Mouse (Mus musculus): ENCODE results near the gene Abcg1. TPM values are rescaled to one million over a fixed set of nuclear protein-coding genes. Genes with fewer than 3 reads are reported as not detected.

Abcg1 gene
- polyA plus RNA-seq, 1 experiment = 29.0 TPM

DNA sequence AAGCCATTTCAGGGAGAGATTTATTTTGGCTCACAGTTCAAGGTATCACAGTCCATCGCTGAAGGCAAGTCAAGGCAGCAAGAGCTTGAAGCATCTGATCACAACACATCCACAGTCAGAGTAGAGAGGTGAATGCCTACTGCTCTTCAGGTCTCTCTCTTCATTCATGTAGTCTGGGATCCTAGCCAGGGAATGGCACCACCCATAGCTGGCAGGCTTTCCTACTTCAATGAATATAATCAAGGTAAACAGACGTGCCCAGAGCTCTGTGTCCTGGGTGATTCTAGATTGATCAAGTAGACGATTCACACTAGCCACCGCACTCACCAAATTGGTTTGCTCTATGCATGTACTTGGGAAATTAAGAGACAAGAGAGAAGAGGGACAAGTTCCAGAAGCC is 25.1 kb upstream of the Abcg1 start:
- H3K27me3 ChIP-seq (ENCODE audit: control insufficient read depth, insufficient read depth, low read length) = no peaks in the 10 kb centered on the region
- H3K4me3 ChIP-seq (ENCODE audit: extremely low read depth, insufficient read depth, insufficient read length) = no peak overlapping the region
- H3K36me3 ChIP-seq (ENCODE audit: control insufficient read depth, insufficient read depth, low read length) = no peaks in the 10 kb centered on the region
- TF ChIP-seq POLR2A (IDR thresholded peaks at IDR 0.05; ENCODE audit: low read depth, low read length) = no peak
- TF ChIP-seq CTCF (IDR thresholded peaks at IDR 0.05; ENCODE audit: extremely low read depth, insufficient read depth, insufficient read length, insufficient replicate concordance) = no peak
- no peak for DNase-seq (ENCODE audit: low read depth in 1 of 2, low spot score in 2 of 2)
- 86% methylated on average over 4 of the region's 4 CpGs for WGBS
- peaks cover 14% of the 10 kb centered on the region; the same call in 1 of the 2 replicates for H3K4me1 ChIP-seq (ENCODE audit: control insufficient read depth, insufficient read depth, insufficient read length)
- H3K27ac ChIP-seq (ENCODE audit: insufficient read depth, low read length) = no peak overlapping the region

DNA sequence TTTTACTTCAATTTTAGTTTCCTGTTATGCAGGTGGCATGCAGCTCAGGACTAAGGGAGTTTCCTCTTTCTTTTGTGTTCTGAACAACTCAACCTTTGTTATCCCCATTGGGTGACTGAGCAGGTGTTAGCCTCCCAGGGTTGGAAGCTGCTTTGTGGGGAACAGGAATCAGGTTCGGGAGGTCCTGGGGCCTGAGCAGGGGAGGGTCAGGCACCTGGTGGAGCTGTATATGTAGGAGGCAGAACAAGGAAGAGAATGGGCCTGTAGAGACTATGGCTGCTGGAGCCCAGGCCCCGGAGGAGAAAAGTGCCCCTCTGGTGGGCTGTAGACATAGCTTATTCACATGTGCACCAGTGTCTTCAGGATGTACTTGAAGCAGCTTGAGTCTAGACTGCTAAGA is 24.2 kb upstream of the Abcg1 start:
- no peaks in the 10 kb centered on the region for H3K36me3 ChIP-seq (ENCODE audit: control insufficient read depth, insufficient read depth, low read length)
- peaks cover 19% of the 10 kb centered on the region; the same call in 1 of the 2 replicates for H3K4me1 ChIP-seq (ENCODE audit: control insufficient read depth, insufficient read depth, insufficient read length)
- no peak overlapping the region for H3K4me3 ChIP-seq (ENCODE audit: extremely low read depth, insufficient read depth, insufficient read length)
- DNase-seq (ENCODE audit: low read depth in 1 of 2, low spot score in 2 of 2) = no peak
- no peak for TF ChIP-seq CTCF (IDR thresholded peaks at IDR 0.05; ENCODE audit: extremely low read depth, insufficient read depth, insufficient read length, insufficient replicate concordance)
- no peak for TF ChIP-seq POLR2A (IDR thresholded peaks at IDR 0.05; ENCODE audit: low read depth, low read length)
- 55% methylated on average over 2 of the region's 2 CpGs for WGBS
- H3K27me3 ChIP-seq (ENCODE audit: control insufficient read depth, insufficient read depth, low read length) = no peaks in the 10 kb centered on the region
- H3K27ac ChIP-seq (ENCODE audit: insufficient read depth, low read length) = no peak overlapping the region

- WGBS = 47% methylated on average over 5 of the region's 5 CpGs
- Histone ChIP-seq H3K27me3 (ENCODE audit: control insufficient read depth, insufficient read depth, low read length) (no peaks in the 10 kb centered on the region), H3K36me3 (ENCODE audit: control insufficient read depth, insufficient read depth, low read length) (no peaks in the 10 kb centered on the region), H3K4me1 (ENCODE audit: control insufficient read depth, insufficient read depth, insufficient read length) (peaks cover 25% of the 10 kb centered on the region; the same call in 1 of the 2 replicates), H3K4me3 (ENCODE audit: extremely low read depth, insufficient read depth, insufficient read length) (no peak overlapping the region), H3K27ac (ENCODE audit: insufficient read depth, low read length) (no peak overlapping the region)
- TF ChIP-seq POLR2A (IDR thresholded peaks at IDR 0.05; ENCODE audit: low read depth, low read length) (no peak), CTCF (IDR thresholded peaks at IDR 0.05; ENCODE audit: extremely low read depth, insufficient read depth, insufficient read length, insufficient replicate concordance) (no peak)
- no peak for DNase-seq (ENCODE audit: low read depth in 1 of 2, low spot score in 2 of 2)
Measured at GRCm38 (mm10) chr17:31034165-31034564, 23.3 kb upstream of the Abcg1 start.

DNA sequence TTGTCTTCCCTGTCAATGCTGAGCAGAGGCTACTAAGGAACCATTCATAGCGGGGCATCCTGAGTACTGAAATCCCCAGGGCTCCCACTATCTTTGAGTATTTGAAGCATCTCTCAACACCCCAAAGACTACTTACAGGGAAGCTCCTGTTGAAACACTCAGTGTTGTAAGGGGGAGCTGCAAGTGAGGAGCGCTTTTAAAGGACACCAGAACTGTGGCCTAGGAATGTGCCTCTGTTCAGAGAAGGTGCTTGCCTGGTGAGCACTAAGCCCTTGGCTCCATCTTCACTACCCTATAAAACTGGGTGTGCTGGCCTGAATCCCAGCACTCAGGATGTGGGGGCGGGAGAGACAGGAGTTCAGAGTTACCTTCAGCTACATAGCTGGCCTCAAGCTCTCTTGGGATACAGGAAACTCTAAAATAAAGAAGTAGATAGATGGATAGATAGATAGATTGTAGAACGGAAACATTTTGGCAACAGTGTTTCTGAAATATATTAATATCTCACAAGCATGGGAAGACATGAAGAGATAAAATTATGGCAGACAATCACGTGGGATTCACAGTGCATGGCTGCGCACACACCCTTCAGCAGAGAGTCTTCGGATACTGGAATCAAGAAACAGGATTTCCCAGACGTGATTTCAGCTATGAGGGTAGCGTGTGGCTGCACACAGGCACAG is 22.7 kb upstream of the Abcg1 start:
- peaks cover 25% of the 10 kb centered on the region; the same call in 1 of the 2 replicates for H3K4me1 ChIP-seq (ENCODE audit: control insufficient read depth, insufficient read depth, insufficient read length)
- TF ChIP-seq CTCF (IDR thresholded peaks at IDR 0.05; ENCODE audit: extremely low read depth, insufficient read depth, insufficient read length, insufficient replicate concordance) = no peak
- no peak for TF ChIP-seq POLR2A (IDR thresholded peaks at IDR 0.05; ENCODE audit: low read depth, low read length)
- 66% methylated on average over 9 of the region's 9 CpGs for WGBS

DNA sequence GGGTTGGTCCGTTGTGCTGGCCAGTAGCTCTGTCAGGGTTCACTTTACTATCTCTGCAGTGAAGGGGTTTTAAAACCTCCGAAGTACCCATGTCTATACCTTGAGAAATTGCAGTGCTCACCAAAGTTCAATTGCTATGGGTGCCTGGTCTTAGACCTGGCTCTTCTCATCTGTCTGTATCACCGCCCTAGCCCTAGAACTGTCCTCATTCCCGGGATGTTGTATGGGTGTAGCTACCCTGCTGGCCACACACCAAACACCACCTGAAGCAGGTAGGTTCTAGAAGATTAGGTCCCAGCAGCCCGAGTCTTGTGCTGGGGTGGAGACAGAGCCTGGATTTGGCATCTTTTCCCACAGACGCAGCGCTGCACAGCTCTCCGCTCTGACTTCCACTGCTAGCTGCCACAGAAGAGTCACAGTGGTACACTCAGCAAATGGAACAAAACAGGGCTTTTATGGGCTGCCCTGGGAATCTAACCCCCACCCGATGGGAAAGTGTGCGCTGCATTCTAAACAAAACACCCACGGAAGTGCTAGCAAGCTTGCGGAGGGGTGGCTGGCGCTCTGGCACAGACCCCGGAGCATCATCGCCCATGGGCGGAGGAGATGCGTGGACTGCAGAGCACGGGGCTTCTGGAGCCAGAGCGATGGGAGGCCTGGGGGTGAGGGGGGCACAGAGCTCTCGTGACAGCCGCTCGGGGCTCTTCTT is 21.2 kb upstream of the Abcg1 start:
- 94% methylated on average over 22 of the region's 22 CpGs for WGBS
- H3K4me3 ChIP-seq (ENCODE audit: extremely low read depth, insufficient read depth, insufficient read length) = no peak overlapping the region
- H3K4me1 ChIP-seq (ENCODE audit: control insufficient read depth, insufficient read depth, insufficient read length) = peaks cover 35% of the 10 kb centered on the region; the same call in 1 of the 2 replicates
- H3K36me3 ChIP-seq (ENCODE audit: control insufficient read depth, insufficient read depth, low read length) = no peaks in the 10 kb centered on the region
- H3K27ac ChIP-seq (ENCODE audit: insufficient read depth, low read length) = no peak overlapping the region
- TF ChIP-seq POLR2A (IDR thresholded peaks at IDR 0.05; ENCODE audit: low read depth, low read length) (no peak), CTCF (IDR thresholded peaks at IDR 0.05; ENCODE audit: extremely low read depth, insufficient read depth, insufficient read length, insufficient replicate concordance) (no peak)
- H3K27me3 ChIP-seq (ENCODE audit: control insufficient read depth, insufficient read depth, low read length) = no peaks in the 10 kb centered on the region
- no peak for DNase-seq (ENCODE audit: low read depth in 1 of 2, low spot score in 2 of 2)

More for the DNA sequence above, 22.7 kb upstream of the Abcg1 start:
- H3K27me3 ChIP-seq (ENCODE audit: control insufficient read depth, insufficient read depth, low read length) = no peaks in the 10 kb centered on the region
- H3K36me3 ChIP-seq (ENCODE audit: control insufficient read depth, insufficient read depth, low read length) = no peaks in the 10 kb centered on the region
- no peak overlapping the region for H3K4me3 ChIP-seq (ENCODE audit: extremely low read depth, insufficient read depth, insufficient read length)
- no peak for DNase-seq (ENCODE audit: low read depth in 1 of 2, low spot score in 2 of 2)
- H3K27ac ChIP-seq (ENCODE audit: insufficient read depth, low read length) = no peak overlapping the region

GRCm38 (mm10) chr17:31037331-31037730 is 20.1 kb upstream of the Abcg1 start:
- Histone ChIP-seq H3K4me1 (ENCODE audit: control insufficient read depth, insufficient read depth, insufficient read length) (peaks cover 35% of the 10 kb centered on the region; the same call in 1 of the 2 replicates), H3K27ac (ENCODE audit: insufficient read depth, low read length) (no peak overlapping the region), H3K27me3 (ENCODE audit: control insufficient read depth, insufficient read depth, low read length) (no peaks in the 10 kb centered on the region), H3K36me3 (ENCODE audit: control insufficient read depth, insufficient read depth, low read length) (no peaks in the 10 kb centered on the region), H3K4me3 (ENCODE audit: extremely low read depth, insufficient read depth, insufficient read length) (no peak overlapping the region)
- 51% methylated on average over 8 of the region's 8 CpGs for WGBS
- TF ChIP-seq CTCF (IDR thresholded peaks at IDR 0.05; ENCODE audit: extremely low read depth, insufficient read depth, insufficient read length, insufficient replicate concordance) = no peak
- no peak for TF ChIP-seq POLR2A (IDR thresholded peaks at IDR 0.05; ENCODE audit: low read depth, low read length)
- DNase-seq (ENCODE audit: low read depth in 1 of 2, low spot score in 2 of 2) = no peak
